Mouse (Mus musculus): Measurements from ENCODE around the gene Prps1.

GRCm38 (mm10) chrX:140506436-140507180, 50.2 kb downstream of the Prps1 start:
- TF ChIP-seq GATA1 (IDR thresholded peaks at IDR 0.05; ENCODE audit: low read length) (no peak), TAL1 (IDR thresholded peaks at IDR 0.05; ENCODE audit: low read length) (no peak)

Measured in erythroblast, embryonic 14.5 days (primary cell).